Mouse (Mus musculus) lung, postnatal 10 days (tissue): ENCODE results near the gene Rragc.
A peak's percentile ranks its signal among the peaks of the same experiment; 100 is the strongest.

ENCODE experiments used
- DNase-seq: peaks from one replicate; pipeline ENCODE4 v3.0.0; 2021

Gene Rragc

DNA sequence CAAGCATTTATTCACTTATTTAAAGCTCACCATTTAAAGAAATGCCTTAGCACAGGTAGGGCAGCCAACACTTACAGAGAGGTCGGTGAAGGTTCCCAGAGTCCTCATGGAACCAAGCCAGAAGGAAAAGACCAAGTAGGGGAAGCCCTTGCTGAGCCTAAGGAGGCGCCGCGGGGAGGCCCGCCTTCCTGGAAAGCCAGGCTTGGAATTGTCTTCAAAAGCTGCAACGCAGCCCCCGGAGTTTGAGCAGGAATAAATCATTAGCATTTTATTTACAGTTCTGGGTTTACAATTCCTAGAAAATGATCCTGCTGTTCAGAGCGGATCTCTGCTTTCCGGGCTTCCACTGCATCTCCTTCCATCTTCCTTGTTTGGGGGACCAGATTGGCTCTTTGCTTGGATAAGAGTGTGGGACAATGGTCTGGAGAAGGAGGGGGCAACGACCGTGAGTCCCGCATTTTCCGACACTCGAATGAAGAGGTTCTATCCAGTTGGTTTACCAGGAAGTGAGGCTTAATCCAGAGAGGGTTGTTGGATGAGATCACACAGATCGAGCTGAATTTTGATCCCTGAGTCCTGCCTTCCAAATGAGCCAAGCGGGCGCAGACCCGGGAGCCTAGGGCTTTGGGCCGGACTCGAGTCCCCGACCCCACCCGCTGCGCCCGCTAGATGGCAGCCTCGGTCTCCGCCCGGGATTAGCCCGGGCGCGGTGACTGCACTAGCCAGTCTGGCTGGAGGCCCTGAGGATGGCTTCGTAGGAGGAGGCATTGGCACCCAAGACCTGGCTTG is 39.7 kb downstream of the Rragc start:
- DNase-seq = peak; percentile 82

- DNase-seq = no peak
Observed at GRCm38 (mm10) chr4:123957492-123957808, 40.2 kb downstream of the Rragc start.

DNA sequence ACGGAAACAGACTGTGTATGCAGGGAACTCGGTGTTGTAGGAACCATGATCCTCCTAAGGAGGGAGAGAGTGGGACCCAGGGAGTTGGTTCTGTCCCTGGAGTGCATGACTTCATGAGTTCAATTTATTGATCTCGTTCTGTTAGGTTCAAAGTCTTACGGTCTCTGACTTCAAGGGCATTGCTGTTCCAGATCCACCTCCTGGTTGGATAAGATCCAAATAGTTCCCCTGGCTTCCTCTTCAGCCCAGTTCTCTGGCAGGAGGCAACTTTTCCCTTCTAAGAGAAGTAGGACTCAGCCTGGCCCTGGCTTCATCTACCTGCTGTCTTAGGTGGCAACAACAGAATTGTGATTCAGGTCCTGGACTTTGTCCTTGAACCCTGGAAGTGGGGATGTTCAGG is 40.6 kb downstream of the Rragc start:
- DNase-seq = no peak

DNA sequence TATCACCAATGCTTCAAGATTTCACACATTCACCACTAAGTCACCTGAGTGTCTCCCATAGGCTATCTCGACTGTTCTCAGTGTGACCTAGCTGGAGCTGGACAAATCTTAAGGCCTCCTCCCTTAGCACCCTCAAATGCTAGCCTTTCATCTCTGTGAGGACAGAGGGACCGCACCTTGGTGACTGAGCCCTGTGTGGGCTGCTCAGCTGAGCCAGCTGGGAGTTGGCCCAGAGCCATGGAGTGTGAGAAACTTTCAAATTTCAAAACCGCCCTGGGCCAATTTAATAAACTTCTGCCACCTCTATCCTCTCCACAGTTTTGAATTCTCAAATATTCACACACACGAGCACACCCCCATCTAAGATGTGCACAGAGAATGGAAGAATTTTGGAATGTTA is 43.7 kb downstream of the Rragc start:
- no peak for DNase-seq

GRCm38 (mm10) chr4:123962721-123963120 is 45.5 kb downstream of the Rragc start:
- DNase-seq = no peak

GRCm38 (mm10) chr4:123968663-123969321 is 51.5 kb downstream of the Rragc start:
- DNase-seq = no peak

DNA sequence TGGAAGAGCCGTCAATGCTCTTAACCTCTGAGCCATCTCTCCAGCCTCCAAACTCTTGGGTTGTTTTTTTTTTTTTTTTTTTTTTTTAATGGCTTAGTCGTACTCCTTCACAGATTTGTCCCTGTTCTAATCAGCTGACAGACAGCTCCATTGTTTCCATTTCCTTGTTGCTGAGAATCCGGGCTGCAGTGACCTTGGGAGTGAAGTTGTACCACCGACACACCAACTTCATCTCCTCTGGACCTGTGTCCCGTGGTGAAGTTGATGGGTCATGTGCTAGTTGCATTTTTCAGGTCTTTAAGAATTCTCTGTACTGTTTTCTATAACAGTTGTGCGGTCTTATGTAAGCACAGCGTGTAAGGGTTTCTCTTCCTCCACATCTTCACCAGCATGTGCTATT is 52.2 kb downstream of the Rragc start:
- no peak for DNase-seq

DNA sequence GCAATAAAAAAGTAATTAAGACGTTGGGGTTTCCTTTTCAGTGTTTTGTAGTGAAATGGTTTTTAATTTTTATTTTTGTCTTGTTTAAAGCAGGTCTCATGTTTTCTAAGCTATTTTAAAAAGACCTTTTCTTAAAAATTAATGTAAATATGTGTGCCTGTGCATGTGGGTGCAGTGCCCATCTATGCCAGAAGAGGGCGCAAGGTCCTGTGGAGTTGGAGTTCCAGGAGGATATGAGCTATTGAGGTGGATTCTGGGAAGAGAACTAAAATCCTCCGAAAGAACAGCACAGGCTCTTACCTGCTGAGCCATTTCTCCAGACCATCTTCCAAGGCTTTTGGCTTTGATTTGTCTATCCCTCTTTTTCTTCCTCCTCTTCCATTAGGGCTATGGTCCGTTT is 53.8 kb downstream of the Rragc start:
- DNase-seq = no peak

GRCm38 (mm10) chr4:123972423-123973049 is 55.3 kb downstream of the Rragc start:
- DNase-seq = no peak

GRCm38 (mm10) chr4:123982105-123982504 is 64.9 kb downstream of the Rragc start:
- DNase-seq = no peak
